Mouse (Mus musculus) cerebellum, postnatal 10 days (tissue): ENCODE results near the gene Gm17018.
"Not testable (repeated sequence)": the region's sequence is repeated elsewhere in the genome, so short reads cannot be mapped to it uniquely, and the experiment has no call there.

ENCODE experiments used
- DNase-seq, 2 experiments: peaks; one replicate each; pipeline ENCODE4 v3.0.0; 2021; ENCODE audit warnings: mixed read lengths in 2 of 2

Gm17018 gene

DNA sequence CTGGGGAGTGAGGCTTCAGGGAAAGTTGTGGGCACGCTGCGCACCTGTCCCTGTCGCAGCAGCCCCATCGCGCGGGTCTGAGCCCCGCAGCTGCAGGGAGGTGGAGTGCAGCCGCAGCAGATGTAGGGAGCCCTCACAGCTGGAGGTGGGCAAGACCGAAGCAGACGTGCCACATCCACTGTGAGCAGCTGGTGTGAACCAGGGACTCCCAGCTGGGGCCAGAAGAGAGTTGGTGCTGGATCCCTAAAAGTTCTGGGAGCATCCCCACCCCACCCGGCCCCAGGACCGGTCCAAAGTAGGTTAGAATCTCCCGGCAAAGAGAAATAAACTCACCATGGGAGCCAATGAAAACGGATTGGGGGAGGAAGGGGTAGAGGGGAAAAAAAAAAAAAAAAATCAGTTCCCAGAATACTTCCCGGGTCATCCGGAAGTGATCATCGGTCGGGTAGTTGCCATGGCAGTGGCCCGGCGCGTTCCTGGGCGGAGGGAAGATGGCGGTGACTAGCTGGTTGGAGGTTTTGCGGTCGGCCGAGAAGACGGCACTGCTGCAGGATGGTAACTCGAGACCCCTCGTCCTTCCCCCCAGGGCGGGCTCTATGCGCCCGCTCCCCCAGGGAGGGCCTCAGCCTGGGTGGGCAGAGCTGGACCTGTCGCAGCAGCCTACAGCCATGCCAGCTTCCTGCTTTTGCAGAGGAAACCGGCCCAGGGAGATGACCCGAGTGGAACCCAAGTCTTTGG, at the start of gene Gm17018, which contains the start of gene Poll:
TSS of gene Gm17018 (plus strand) at position 463 of the 738 bp plus-strand sequence.
TSS of gene Poll (minus strand) at position 379 of the 738 bp plus-strand sequence.
- DNase-seq, result peak; percentile 91

GRCm38 (mm10) chr19:45510680-45511079, 49.7 kb upstream of the Gm17018 start:
- DNase-seq, result no peak

- peak; percentile 66 to 77 for DNase-seq
These were observed 49.0 kb upstream of the Gm17018 start for GRCm38 (mm10) chr19:45511406-45511805.

DNA sequence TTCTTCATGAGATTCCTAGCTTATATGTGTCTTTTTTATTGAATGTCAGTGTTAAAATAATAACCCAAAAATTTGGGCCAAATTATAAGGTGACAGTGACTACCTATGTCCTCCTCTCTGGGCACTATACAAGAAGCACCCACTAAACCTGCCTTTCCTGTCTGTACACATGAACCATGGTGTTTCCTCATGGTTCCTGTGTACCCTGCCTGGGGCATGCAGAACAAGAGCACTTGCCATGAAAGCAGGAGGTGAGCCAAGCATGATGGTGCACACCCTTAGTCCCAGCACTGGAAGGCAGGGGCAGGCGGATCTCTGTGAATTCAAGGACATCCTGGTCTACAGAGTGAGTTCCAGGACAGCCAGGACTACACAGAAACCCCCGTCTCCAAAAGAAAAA, 45.1 kb upstream of the Gm17018 start:
- DNase-seq, result no peak

GRCm38 (mm10) chr19:45516264-45516663, 44.2 kb upstream of the Gm17018 start:
- DNase-seq, result no peak

DNA sequence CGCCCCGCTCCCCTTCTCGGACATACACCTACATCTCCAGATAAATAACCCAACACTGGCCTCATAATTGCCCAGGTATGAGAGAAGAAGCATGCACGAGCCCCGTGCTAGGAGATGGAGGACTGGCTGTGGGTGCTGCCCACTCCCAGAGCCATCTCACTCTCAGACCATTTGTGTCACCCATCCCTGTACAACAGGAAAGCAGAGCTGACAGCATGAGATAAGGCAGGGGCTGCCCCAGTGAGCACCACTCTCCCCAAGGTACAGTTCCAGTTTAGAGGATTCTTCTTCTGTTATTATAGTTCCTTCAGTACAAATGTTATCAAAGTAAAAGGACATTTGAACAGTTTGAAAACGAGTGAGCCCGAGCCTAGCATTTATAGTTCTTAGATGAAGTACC, 33.0 kb upstream of the Gm17018 start:
- no peak for DNase-seq

DNA sequence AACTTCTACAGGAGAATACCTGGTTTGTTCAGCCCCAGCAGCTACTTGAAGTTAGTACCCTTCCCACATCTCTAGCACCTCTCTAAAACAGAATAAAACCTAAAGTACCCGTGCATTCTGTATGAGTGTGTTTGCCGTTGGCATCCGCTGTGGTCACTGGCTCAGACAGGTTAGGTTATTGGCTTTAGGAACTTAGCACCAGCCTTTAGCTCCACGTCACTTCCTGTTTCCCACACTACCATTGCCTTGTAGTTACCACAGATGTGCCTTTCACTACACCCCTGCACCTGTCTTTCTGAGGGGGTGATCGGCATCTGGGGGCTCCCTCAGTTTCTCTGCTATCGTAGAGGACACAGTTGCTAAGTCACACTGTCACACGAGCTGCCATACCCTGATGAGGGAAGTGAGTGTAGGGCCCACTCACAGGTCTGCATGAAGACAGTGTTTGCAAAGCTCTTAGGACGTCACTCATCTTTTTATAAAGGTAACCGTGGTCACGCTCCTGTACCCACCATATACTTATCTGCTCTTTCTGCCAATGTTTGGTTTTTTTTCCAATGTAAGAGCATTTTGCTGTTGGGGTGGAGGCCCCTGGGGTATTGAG, 32.4 kb upstream of the Gm17018 start:
- DNase-seq, result no peak

DNA sequence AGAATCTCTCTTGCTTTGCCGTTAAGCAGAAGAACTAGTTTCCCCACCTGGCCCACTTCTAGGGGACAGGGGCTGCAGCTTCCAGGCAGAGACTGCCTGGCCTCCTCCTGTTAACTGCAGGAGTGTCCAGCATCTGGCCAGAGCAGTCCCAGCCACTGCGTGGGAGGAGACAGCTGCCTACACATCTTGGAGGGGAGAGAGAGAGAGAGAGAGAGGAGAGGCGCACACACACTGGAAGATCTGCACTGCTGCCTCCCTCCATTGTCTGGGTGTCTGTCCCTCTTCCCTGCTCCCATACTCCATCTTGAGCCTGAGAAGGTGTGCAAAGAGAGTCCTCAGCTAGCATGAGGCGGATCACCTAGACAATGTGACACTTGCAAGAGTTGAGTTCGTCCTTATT, 31.1 kb upstream of the Gm17018 start:
- DNase-seq, result no peak

DNA sequence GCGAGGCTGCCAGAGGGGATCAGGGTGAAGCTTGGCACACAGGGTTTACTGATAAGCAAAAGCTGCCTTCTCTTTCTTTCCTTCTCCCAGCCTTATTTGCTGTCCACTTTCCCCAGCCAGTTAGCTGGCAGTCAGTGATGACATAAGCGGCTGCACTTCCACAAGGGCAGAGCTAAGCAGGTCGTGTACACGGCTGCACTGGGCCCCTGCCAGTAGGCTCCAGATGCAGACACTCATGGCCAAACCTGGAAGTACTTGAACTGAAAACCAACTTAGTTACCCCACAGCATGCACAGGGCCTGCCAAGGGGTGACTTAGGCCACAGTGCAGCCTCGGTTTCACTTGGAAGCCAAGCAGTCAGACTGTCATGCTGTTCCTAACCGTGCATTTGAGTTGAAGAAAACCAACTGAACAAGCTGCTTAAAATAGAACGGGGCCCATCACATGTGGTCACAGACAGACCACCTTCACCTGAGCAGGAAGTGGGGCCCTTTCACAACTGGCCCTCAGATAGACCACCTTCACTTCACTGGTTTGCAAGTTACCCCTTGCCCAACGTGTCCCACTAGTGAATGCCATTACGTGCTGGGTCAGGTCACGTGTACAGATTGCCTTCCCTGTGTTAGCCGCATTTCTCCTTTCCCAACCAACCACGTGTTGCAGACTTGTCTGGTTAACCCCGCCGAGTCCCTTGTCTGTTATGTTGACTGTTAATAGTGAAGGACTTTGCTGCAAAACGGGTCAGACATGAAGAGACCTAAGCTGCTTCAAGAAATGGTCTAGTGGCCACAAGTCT, 30.0 kb upstream of the Gm17018 start:
- no peak for DNase-seq

DNA sequence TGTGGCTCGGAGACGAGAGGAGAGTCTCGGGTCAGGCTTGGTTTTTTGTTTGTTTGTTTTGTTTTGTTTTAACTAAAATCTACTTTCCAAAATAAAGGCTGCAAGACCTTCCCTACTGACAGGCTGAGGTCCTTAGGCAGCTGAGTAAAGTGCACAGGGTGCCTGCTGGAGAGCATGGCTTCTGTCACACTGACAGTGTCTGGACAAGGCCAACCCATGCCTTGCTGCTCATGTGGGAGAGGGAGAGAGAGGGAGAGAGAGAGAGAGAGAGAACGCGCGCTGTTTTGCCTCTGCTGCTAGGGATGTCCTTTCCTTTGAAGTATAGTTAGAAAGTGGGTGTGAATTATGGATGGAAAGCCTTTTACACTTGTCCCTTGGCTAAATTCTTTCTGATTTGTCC, 28.9 kb upstream of the Gm17018 start:
- DNase-seq, result no peak

DNA sequence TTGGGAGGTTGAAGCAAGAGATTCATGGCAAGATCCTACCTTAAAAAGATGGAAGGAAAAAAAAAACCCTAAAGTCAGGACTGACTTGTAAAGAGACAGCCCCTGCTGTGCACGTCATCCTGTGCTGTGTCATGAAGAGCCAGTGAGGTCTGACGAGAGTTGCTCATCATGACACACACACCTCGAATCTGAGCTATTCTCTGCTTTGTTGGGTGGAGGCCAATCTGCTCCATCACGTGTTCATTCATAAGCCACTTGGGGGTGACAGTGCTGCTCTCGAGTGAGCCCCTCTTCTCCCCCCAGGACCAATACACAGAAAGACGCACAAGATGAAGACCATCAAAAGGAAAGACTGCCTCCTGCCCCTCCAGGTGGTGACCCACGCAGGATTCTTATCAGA, 26.8 kb upstream of the Gm17018 start:
- no peak for DNase-seq

GRCm38 (mm10) chr19:45535214-45535735, 25.1 kb upstream of the Gm17018 start:
- DNase-seq, result no peak

DNA sequence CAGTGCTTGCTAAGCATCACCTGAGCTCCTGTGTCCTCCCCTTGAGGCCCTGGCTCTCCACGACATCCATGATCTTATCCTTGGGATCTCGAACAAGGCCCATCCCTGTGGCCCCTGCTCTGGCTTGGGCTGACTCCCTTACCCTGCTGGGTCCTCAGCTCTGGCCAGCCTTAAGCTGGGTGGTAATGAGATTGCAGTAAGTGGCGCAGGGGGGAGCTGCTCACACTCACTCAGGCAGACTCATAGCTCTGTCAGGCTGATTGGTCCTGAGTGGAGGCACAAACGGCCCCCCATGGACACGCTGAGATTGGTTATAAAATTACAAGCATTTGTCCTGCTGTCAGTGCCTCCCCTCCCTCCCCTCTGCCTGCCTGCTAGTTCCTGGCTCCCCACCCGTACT, 24.5 kb upstream of the Gm17018 start:
- no peak for DNase-seq

DNA sequence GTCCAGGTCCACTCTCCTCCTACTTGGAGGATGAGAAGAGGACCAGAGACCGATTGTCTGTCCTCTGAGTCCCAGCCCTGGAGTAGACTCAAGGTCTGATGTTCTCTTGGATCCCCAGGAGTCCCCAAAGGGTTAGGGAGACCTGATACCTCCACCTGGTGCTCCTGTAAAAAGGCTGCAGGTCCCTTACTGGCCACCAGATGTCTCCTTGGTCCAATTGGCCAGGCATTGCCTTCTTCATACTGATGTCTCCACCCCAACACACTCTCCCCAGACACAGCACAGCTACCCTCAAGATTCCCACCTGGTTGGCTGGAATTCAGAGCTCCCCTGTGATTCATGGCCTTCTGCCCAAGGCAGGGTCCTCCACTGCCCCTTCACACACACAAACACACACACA, 22.9 kb upstream of the Gm17018 start:
- DNase-seq, result peak; percentile 74 to 80

DNA sequence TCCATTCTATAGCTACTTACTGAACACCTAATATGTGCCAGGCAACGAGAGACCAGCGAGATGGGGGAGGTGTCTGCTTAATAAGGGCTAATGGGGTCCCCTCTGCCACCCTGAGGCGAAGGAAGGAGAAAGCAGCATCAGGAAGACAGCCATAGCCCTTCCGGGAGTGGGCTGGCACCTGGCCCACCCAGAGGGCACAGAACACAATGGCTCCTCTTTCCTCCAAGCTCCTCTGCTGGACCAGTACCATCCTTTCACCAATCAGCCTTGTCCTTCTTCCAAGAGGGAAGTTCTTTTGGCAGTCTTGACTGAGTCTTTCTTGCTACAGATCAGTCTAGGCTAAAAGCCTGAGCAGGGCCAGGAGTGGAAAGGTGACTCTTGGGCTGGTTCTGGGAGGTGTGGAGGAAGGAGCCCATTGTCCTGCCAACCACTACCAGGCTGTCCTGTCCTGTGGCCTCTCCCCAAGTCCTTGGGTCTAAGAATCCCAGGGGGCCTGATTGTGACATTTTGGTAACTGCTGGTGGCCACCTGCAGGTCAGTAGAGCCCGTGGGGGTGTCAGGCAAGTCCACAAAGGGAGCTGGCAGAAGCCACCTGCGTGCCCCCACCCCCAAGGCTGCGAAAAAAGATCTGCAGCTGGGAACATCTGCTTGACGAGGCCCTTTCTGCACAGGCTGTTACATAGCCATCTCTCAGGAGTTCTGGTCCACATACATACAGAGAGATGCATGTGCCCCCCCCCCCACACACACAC, 19.6 kb upstream of the Gm17018 start:
- peak; percentile 71 to 73 for DNase-seq

- DNase-seq, result peak; percentile 73 to 79
These were observed 18.9 kb upstream of the Gm17018 start for GRCm38 (mm10) chr19:45541409-45542041.

DNA sequence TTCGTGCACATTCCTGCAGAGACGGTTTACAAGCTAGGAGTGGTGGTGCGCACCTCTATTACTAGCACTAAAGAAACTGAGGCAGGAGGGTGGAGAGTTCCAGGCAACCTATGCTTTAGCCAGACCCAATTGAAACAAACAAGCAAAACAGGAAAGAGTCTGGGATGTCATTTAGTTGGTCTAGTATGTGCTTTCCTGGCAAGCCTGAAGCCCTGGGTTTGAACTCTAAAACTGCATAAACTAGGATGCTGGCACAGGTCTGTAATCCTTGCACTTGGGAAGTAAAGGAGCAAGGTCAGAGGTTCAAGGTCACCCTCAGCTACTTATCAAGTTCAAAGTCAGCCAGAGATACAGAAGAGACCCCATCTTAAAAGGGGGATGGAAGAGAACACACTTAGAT, 18.4 kb upstream of the Gm17018 start:
- no peak for DNase-seq

DNA sequence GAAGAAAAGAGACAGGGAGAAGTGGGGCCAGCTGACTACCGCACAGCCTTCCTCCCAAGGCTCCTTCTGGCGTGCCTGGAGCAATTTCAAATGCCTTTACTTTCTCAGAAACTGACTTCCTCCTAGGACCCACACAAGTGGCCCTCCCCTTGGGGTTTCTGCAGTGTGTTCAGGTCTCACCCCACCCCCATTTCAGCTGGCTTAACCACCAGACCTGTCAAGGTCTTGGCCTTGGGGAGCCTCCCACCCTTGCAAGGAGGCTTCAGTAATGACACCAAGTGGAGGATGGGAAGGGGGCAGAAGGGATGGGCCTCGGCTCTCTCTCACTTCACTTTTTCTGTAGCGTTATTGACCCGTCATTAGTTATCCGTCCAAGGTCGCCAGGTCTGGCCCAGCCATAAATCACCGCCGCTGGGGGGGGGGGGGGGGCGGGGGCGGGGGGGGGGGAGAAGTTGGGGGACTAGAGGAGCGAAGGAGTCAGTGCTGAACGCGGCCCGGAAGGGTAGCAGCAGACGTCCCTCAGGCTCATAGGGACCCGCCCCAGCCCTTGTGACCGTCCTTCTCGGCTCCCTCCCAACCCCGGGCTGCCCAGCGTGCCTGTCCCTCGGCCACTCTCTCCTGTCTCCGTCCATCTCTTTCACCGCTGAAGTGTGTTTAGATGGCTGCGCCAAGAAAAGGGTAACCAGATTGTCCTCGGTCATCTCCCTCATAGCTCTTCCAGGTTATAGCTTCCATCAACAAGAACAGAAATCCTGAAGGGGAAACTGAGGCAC, 16.1 kb upstream of the Gm17018 start:
- peak; percentile 48 for DNase-seq

DNA sequence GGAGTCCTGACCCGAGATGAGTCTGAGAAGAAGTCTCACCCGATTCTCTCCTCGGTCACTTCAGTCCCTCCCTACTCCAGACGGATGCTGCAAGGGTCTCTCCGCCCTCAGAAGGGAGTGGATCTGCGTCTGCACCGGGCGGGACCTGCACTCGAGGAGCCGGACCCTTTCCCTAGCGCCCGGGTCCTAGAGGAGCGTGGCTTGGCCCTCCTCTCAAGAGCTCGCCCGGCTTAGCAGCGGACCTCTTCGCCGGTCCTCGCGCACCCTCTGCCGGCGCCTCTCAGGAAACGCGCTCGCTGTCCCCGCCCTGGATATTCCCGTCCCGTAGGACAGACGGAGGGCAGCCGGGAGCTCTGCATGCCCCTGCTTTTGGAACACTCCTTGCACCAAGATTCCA, 15.5 kb upstream of the Gm17018 start:
- DNase-seq, result peak; percentile 93 to 94

GRCm38 (mm10) chr19:45548196-45548595, 12.2 kb upstream of the Gm17018 start:
- not testable (repeated sequence) for DNase-seq
